Mouse (Mus musculus): Measurements from ENCODE around the gene Pik3r5.

GRCm38 (mm10) chr11:68435601-68436000, 3.7 kb downstream of the Pik3r5 start:
- no peak for TF ChIP-seq EP300 (IDR thresholded peaks at IDR 0.05; ENCODE audit: low read length)
- no peak for TF ChIP-seq MAX (IDR thresholded peaks at IDR 0.05; ENCODE audit: low read length)
- TF ChIP-seq JUND (conservative IDR thresholded peaks at IDR 0.05; ENCODE audit: low read depth, low read length), result no peak
- no peak for TF ChIP-seq CTCF (conservative IDR thresholded peaks at IDR 0.05 in 1 of 2, IDR thresholded peaks at IDR 0.05 in 1 of 2; ENCODE audit: low read depth in 2 of 2, low read length in 2 of 2)
- no peak for TF ChIP-seq TBP (conservative IDR thresholded peaks at IDR 0.05; ENCODE audit: low read depth, low read length)
- no peak for TF ChIP-seq NELFE (IDR thresholded peaks at IDR 0.05; ENCODE audit: low read depth, low read length)
- no peak for TF ChIP-seq ETS1 (conservative IDR thresholded peaks at IDR 0.05; ENCODE audit: low read depth, low read length)

Measured in CH12.LX (cell line).